Mouse (Mus musculus): ENCODE data around the gene Ggta1. TPM values are rescaled to one million over a fixed set of nuclear protein-coding genes. Genes with fewer than 3 reads are reported as not detected.

The Ggta1 gene
- total and polyA plus RNA-seq, 2 experiments: 1.3 to 3.5 TPM

- H3K79me2 ChIP-seq (ENCODE audit: control insufficient read depth, insufficient read depth, low read length): no peaks in the 10 kb centered on the region
- no peak overlapping the region for H3K4me3 ChIP-seq (ENCODE audit: insufficient read depth, low read depth, low read length)
- no peak overlapping the region for H3K27ac ChIP-seq (replicated peaks; ENCODE audit: insufficient read depth, low read depth, low read length)
- TF ChIP-seq POLR2A (IDR thresholded peaks at IDR 0.05; ENCODE audit: extremely low read depth, insufficient read depth, low read length) (no peak), CTCF (IDR thresholded peaks at IDR 0.05; ENCODE audit: low read depth, low read length) (no peak)
- H3K27me3 ChIP-seq (ENCODE audit: control insufficient read depth, insufficient read depth, low read length): no peaks in the 10 kb centered on the region; the same call in 1 of the 2 replicates
- no peaks in the 10 kb centered on the region for H3K4me1 ChIP-seq (ENCODE audit: control insufficient read depth, insufficient read depth, low read length)
- WGBS: 65% methylated on average over 3 of the region's 3 CpGs
- DNase-seq (ENCODE audit: extremely low read depth, low read depth, low spot score): no peak
- H3K9ac ChIP-seq (ENCODE audit: low read depth, low read length): no peak overlapping the region
- H3K36me3 ChIP-seq (ENCODE audit: control insufficient read depth, insufficient read depth, low read length): no peaks in the 10 kb centered on the region
Measured at GRCm38 (mm10) chr2:35467855-35468254, 4.8 kb upstream of the Ggta1 start.

GRCm38 (mm10) chr2:35465677-35466076 is 2.6 kb upstream of the Ggta1 start:
- Histone ChIP-seq H3K27ac (replicated peaks; ENCODE audit: insufficient read depth, low read depth, low read length) (no peak overlapping the region), H3K79me2 (ENCODE audit: control insufficient read depth, insufficient read depth, low read length) (no peaks in the 10 kb centered on the region), H3K36me3 (ENCODE audit: control insufficient read depth, insufficient read depth, low read length) (no peaks in the 10 kb centered on the region), H3K4me3 (ENCODE audit: insufficient read depth, low read depth, low read length) (no peak overlapping the region), H3K9ac (ENCODE audit: low read depth, low read length) (no peak overlapping the region), H3K27me3 (ENCODE audit: control insufficient read depth, insufficient read depth, low read length) (peaks cover 5% of the 10 kb centered on the region), H3K4me1 (ENCODE audit: control insufficient read depth, insufficient read depth, low read length) (peaks cover 1% of the 10 kb centered on the region; the same call in 1 of the 2 replicates)
- DNase-seq (ENCODE audit: extremely low read depth, low read depth, low spot score): no peak
- TF ChIP-seq POLR2A (IDR thresholded peaks at IDR 0.05; ENCODE audit: extremely low read depth, insufficient read depth, low read length) (no peak), CTCF (IDR thresholded peaks at IDR 0.05; ENCODE audit: low read depth, low read length) (no peak)

- Histone ChIP-seq H3K27me3 (ENCODE audit: control insufficient read depth, insufficient read depth, low read length) (peaks cover 5% of the 10 kb centered on the region), H3K27ac (replicated peaks; ENCODE audit: insufficient read depth, low read depth, low read length) (no peak overlapping the region), H3K4me3 (ENCODE audit: insufficient read depth, low read depth, low read length) (no peak overlapping the region), H3K79me2 (ENCODE audit: control insufficient read depth, insufficient read depth, low read length) (no peaks in the 10 kb centered on the region), H3K9ac (ENCODE audit: low read depth, low read length) (no peak overlapping the region), H3K36me3 (ENCODE audit: control insufficient read depth, insufficient read depth, low read length) (no peaks in the 10 kb centered on the region), H3K4me1 (ENCODE audit: control insufficient read depth, insufficient read depth, low read length) (peaks cover 1% of the 10 kb centered on the region; the same call in 1 of the 2 replicates)
- no peak for DNase-seq (ENCODE audit: extremely low read depth, low read depth, low spot score)
- TF ChIP-seq CTCF (IDR thresholded peaks at IDR 0.05; ENCODE audit: low read depth, low read length): no peak
- TF ChIP-seq POLR2A (IDR thresholded peaks at IDR 0.05; ENCODE audit: extremely low read depth, insufficient read depth, low read length): no peak
- 90% methylated on average over 3 of the region's 3 CpGs for WGBS
Measured at GRCm38 (mm10) chr2:35464548-35464947, 1.5 kb upstream of the Ggta1 start.

GRCm38 (mm10) chr2:35464089-35464534 is 1.1 kb upstream of the Ggta1 start:
- TF ChIP-seq POLR2A (IDR thresholded peaks at IDR 0.05; ENCODE audit: extremely low read depth, insufficient read depth, low read length) (no peak), CTCF (IDR thresholded peaks at IDR 0.05; ENCODE audit: low read depth, low read length) (no peak)
- 88% methylated on average over 7 of the region's 7 CpGs for WGBS
- Histone ChIP-seq H3K9ac (ENCODE audit: low read depth, low read length) (no peak overlapping the region), H3K36me3 (ENCODE audit: control insufficient read depth, insufficient read depth, low read length) (no peaks in the 10 kb centered on the region), H3K27me3 (ENCODE audit: control insufficient read depth, insufficient read depth, low read length) (peaks cover 5% of the 10 kb centered on the region), H3K4me3 (ENCODE audit: insufficient read depth, low read depth, low read length) (no peak overlapping the region), H3K27ac (replicated peaks; ENCODE audit: insufficient read depth, low read depth, low read length) (no peak overlapping the region), H3K4me1 (ENCODE audit: control insufficient read depth, insufficient read depth, low read length) (peaks cover 1% of the 10 kb centered on the region; the same call in 1 of the 2 replicates), H3K79me2 (ENCODE audit: control insufficient read depth, insufficient read depth, low read length) (no peaks in the 10 kb centered on the region)
- no peak for DNase-seq (ENCODE audit: extremely low read depth, low read depth, low spot score)

GRCm38 (mm10) chr2:35463372-35464088 is 499 bp upstream of the Ggta1 start:
- peaks cover 1% of the 10 kb centered on the region; the same call in 1 of the 2 replicates for H3K4me1 ChIP-seq (ENCODE audit: control insufficient read depth, insufficient read depth, low read length)
- H3K36me3 ChIP-seq (ENCODE audit: control insufficient read depth, insufficient read depth, low read length): no peaks in the 10 kb centered on the region
- H3K9ac ChIP-seq (ENCODE audit: low read depth, low read length): no peak overlapping the region
- TF ChIP-seq CTCF (IDR thresholded peaks at IDR 0.05; ENCODE audit: low read depth, low read length): no peak
- TF ChIP-seq POLR2A (IDR thresholded peaks at IDR 0.05; ENCODE audit: extremely low read depth, insufficient read depth, low read length): no peak
- no peak overlapping the region for H3K27ac ChIP-seq (replicated peaks; ENCODE audit: insufficient read depth, low read depth, low read length)
- DNase-seq (ENCODE audit: extremely low read depth, low read depth, low spot score): peak; percentile 29
- 47% methylated on average over 19 of the region's 19 CpGs for WGBS
- H3K79me2 ChIP-seq (ENCODE audit: control insufficient read depth, insufficient read depth, low read length): no peaks in the 10 kb centered on the region
- peaks cover 5% of the 10 kb centered on the region for H3K27me3 ChIP-seq (ENCODE audit: control insufficient read depth, insufficient read depth, low read length)
- H3K4me3 ChIP-seq (ENCODE audit: insufficient read depth, low read depth, low read length): no peak overlapping the region
